Mouse (Mus musculus): ENCODE data around the gene Kif1b. TPM values are rescaled to one million over a fixed set of nuclear protein-coding genes. Genes with fewer than 3 reads are reported as not detected.

Kif1b gene
- total and polyA plus RNA-seq, 3 experiments = 41.6 to 186 (median 154) TPM

DNA sequence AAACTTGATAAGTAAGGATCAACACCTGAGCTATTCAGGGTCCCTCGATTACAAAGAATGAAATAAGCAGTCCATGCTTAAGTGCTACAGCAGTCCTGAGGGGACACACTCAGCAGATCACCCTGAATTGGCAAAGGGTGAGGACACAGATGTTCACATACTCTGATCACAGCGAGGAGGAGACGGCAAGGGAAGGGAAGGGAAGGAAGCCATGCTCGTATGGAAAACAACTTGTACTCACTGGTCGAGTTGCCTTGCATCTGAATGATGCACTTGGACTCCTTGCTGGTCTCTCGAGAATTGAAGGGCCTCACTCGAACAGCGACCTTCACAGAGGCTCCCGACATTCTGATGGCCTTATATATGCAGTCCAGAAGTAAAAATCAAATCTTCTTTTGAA, 16.4 kb downstream of the Kif1b start:
- DNase-seq = no peak
- H3K4me3 ChIP-seq = no peak overlapping the region
- no peaks in the 10 kb centered on the region; the same call in 1 of the 2 replicates for H3K79me2 ChIP-seq (replicated peaks; ENCODE audit: control insufficient read depth, insufficient read depth, low read length)
- TF ChIP-seq EP300 (IDR thresholded peaks at IDR 0.05; ENCODE audit: insufficient read depth, low read depth, low read length) = 0 out of 2 replicates have a peak, but pooled peaks have one; percentile 46
- no peak for TF ChIP-seq POLR2A (IDR thresholded peaks at IDR 0.05; ENCODE audit: insufficient read depth, low read depth, low read length)
- H3K36me3 ChIP-seq (ENCODE audit: control insufficient read depth, insufficient read depth, low read length) = peaks cover 23% of the 10 kb centered on the region
- H3K4me1 ChIP-seq (ENCODE audit: control insufficient read depth, insufficient read depth, low read length) = peaks cover 17% of the 10 kb centered on the region
- H3K9ac ChIP-seq (ENCODE audit: low read depth, low read length) = no peak overlapping the region
- H3K27ac ChIP-seq = peak overlapping the region; percentile 23; the same call in 1 of the 2 replicates
- WGBS = 20% methylated on average over 9 of the region's 9 CpGs
- intact Hi-C loops (cut with DNase I) = no loop called here
- H3K27me3 ChIP-seq (ENCODE audit: control insufficient read depth, insufficient read depth, low read length) = no peaks in the 10 kb centered on the region

DNA sequence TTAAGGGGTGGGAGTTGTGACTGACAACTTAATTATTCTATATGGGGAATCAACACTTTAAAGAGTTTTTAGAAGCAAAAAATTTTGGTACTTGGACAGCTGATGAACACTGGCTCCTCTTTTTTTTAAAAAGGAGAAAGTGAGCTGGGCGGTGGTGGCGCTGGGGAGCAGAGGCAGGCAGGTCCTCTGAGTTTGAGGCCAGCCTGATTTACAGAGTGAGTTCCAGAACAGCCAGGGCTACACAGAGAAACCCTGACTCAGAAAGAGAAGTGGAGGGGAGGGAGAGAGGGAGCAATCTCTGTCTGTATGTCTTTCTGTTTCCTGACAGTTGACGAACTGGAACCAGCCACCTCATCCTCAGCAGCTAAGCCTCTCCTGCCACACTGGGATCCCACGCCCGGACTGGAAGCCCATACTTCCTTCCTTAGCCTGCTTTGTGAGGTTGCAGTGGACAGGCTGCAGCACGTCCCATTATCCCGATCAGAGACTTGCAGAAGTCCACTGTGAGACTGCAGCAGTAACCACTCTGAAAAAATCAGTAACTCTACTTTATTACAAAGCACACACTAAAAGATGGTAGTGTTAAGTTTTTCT, 17.2 kb downstream of the Kif1b start:
- H3K27me3 ChIP-seq (ENCODE audit: control insufficient read depth, insufficient read depth, low read length) = no peaks in the 10 kb centered on the region
- TF ChIP-seq POLR2A (IDR thresholded peaks at IDR 0.05; ENCODE audit: insufficient read depth, low read depth, low read length) = no peak
- no peak for TF ChIP-seq CTCF (IDR thresholded peaks at IDR 0.05)
- no peak for TF ChIP-seq EP300 (IDR thresholded peaks at IDR 0.05; ENCODE audit: insufficient read depth, low read depth, low read length)
- 64% methylated on average over 7 of the region's 7 CpGs for WGBS

GRCm38 (mm10) chr4:149286287-149287137, 21.0 kb downstream of the Kif1b start:
- no peak for TF ChIP-seq CTCF (IDR thresholded peaks at IDR 0.05)
- TF ChIP-seq POLR2A (IDR thresholded peaks at IDR 0.05; ENCODE audit: insufficient read depth, low read depth, low read length) = no peak
- no peak for TF ChIP-seq EP300 (IDR thresholded peaks at IDR 0.05; ENCODE audit: insufficient read depth, low read depth, low read length)
- Histone ChIP-seq H3K27me3 (ENCODE audit: control insufficient read depth, insufficient read depth, low read length) (no peaks in the 10 kb centered on the region), H3K79me2 (replicated peaks; ENCODE audit: control insufficient read depth, insufficient read depth, low read length) (peaks cover 11% of the 10 kb centered on the region), H3K27ac (peak overlapping the region; percentile 6), H3K4me3 (no peak overlapping the region), H3K9ac (ENCODE audit: low read depth, low read length) (no peak overlapping the region), H3K4me1 (ENCODE audit: control insufficient read depth, insufficient read depth, low read length) (peaks cover 20% of the 10 kb centered on the region), H3K36me3 (ENCODE audit: control insufficient read depth, insufficient read depth, low read length) (peaks cover 23% of the 10 kb centered on the region)
- intact Hi-C loops (cut with DNase I) = no loop called here
- no peak for DNase-seq
- 53% methylated on average over 8 of the region's 8 CpGs for WGBS

More for the DNA sequence above, 17.2 kb downstream of the Kif1b start:
- intact Hi-C loops (cut with DNase I) = no loop called here
- H3K79me2 ChIP-seq (replicated peaks; ENCODE audit: control insufficient read depth, insufficient read depth, low read length) = peaks cover 2% of the 10 kb centered on the region; the same call in 1 of the 2 replicates
- H3K4me1 ChIP-seq (ENCODE audit: control insufficient read depth, insufficient read depth, low read length) = peaks cover 17% of the 10 kb centered on the region
- no peak for DNase-seq
- H3K36me3 ChIP-seq (ENCODE audit: control insufficient read depth, insufficient read depth, low read length) = peaks cover 25% of the 10 kb centered on the region
- peak overlapping the region; percentile 23 for H3K27ac ChIP-seq
- no peak overlapping the region for H3K4me3 ChIP-seq
- no peak overlapping the region for H3K9ac ChIP-seq (ENCODE audit: low read depth, low read length)

DNA sequence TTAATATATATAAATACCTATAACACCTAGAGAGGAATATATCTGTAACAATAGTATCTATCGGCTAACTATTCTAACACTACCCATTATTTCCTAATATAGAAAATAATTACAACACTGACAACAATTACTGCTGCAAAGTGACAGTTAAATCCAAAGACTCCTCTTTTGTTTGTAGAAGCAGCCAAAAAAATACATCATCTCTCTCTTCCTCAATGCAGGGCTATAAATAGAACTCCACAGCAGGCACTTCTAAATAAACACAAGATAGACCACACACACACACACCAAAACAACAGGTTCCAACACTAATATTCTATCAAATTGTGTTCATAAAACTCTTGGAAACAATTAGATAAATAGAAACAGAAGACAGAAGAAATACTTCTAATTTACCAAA, 21.8 kb downstream of the Kif1b start:
- TF ChIP-seq POLR2A (IDR thresholded peaks at IDR 0.05; ENCODE audit: insufficient read depth, low read depth, low read length) (no peak), CTCF (IDR thresholded peaks at IDR 0.05) (no peak), EP300 (IDR thresholded peaks at IDR 0.05; ENCODE audit: insufficient read depth, low read depth, low read length) (no peak)
- Histone ChIP-seq H3K36me3 (ENCODE audit: control insufficient read depth, insufficient read depth, low read length) (peaks cover 21% of the 10 kb centered on the region), H3K9ac (ENCODE audit: low read depth, low read length) (no peak overlapping the region), H3K4me1 (ENCODE audit: control insufficient read depth, insufficient read depth, low read length) (peaks cover 17% of the 10 kb centered on the region), H3K79me2 (replicated peaks; ENCODE audit: control insufficient read depth, insufficient read depth, low read length) (peaks cover 11% of the 10 kb centered on the region), H3K27me3 (ENCODE audit: control insufficient read depth, insufficient read depth, low read length) (no peaks in the 10 kb centered on the region), H3K27ac (peak overlapping the region; percentile 6), H3K4me3 (no peak overlapping the region)
- intact Hi-C loops (cut with DNase I) = no loop called here
- DNase-seq = no peak
- 33% methylated on average over 1 of the region's 1 CpGs for WGBS

DNA sequence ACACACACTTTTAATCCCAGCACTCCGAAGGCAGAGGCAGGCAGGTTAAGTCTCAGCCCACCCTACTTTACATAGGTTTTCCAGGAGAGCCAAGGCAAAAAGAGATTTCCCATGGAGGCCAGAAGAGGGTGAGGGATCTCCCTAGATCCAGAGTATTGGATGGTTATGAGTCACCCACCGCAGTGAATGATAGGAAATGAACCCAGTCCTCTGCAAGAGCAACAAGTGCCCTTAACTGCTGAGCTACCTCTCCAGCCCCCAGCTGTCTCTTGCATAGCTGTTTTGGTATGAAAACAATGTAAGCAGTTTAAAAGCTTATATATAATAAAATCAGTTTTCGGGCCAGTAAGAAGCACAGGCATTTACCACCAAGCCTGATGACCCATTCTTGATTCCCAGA, 24.5 kb downstream of the Kif1b start:
- WGBS = 59% methylated on average over 3 of the region's 3 CpGs
- Histone ChIP-seq H3K27ac (no peak overlapping the region), H3K9ac (ENCODE audit: low read depth, low read length) (no peak overlapping the region), H3K79me2 (replicated peaks; ENCODE audit: control insufficient read depth, insufficient read depth, low read length) (peaks cover 13% of the 10 kb centered on the region), H3K36me3 (ENCODE audit: control insufficient read depth, insufficient read depth, low read length) (peaks cover 25% of the 10 kb centered on the region), H3K4me3 (no peak overlapping the region), H3K27me3 (ENCODE audit: control insufficient read depth, insufficient read depth, low read length) (no peaks in the 10 kb centered on the region), H3K4me1 (ENCODE audit: control insufficient read depth, insufficient read depth, low read length) (peaks cover 17% of the 10 kb centered on the region)
- no peak for TF ChIP-seq CTCF (IDR thresholded peaks at IDR 0.05)
- no peak for TF ChIP-seq POLR2A (IDR thresholded peaks at IDR 0.05; ENCODE audit: insufficient read depth, low read depth, low read length)
- TF ChIP-seq EP300 (IDR thresholded peaks at IDR 0.05; ENCODE audit: insufficient read depth, low read depth, low read length) = no peak
- intact Hi-C loops (cut with DNase I) = no loop called here
- DNase-seq = no peak
